Mouse (Mus musculus) forebrain, embryonic 15.5 days (tissue): ENCODE measurements around the gene Hnrnpa1. TPM values are rescaled to one million over a fixed set of nuclear protein-coding genes. Genes with fewer than 3 reads are reported as not detected.
A peak's percentile ranks its signal among the peaks of the same experiment; 100 is the strongest.

Experiments
- ATAC-seq: fragments of 200-750 bp; cut with Nextera tagmentation; replicated peaks from 2 replicates; pipeline ENCODE4 v1.8.0; 2017; ENCODE audit warnings: mild to moderate bottlenecking, moderate TSS enrichment, moderate library complexity
- H3K27ac ChIP-seq: fragments of 300-500 bp; sonication (generic); replicated peaks from 2 replicates; pipeline ENCODE4 v1.5.1; 2015; ENCODE audit warnings: mild to moderate bottlenecking, inconsistent platforms
- H3K27me3 ChIP-seq: fragments of 300-500 bp; sonication (generic); 2 replicates; pipeline ENCODE4 v1.6.1; 2015; ENCODE audit warnings: inconsistent platforms
- H3K36me3 ChIP-seq: fragments of 300-500 bp; sonication (generic); 2 replicates; pipeline ENCODE4 v1.6.1; 2015; ENCODE audit warnings: mild to moderate bottlenecking, inconsistent platforms
- H3K4me1 ChIP-seq: fragments of 300-500 bp; sonication (generic); 2 replicates; pipeline ENCODE4 v1.6.1; 2015; ENCODE audit warnings: inconsistent platforms
- H3K4me2 ChIP-seq: fragments of 300-500 bp; sonication (generic); replicated peaks from 2 replicates; pipeline ENCODE4 v1.6.1; 2015; ENCODE audit warnings: mild to moderate bottlenecking, inconsistent platforms
- H3K4me3 ChIP-seq: fragments of 300-500 bp; sonication (generic); 2 replicates; pipeline ENCODE4 v1.5.1; 2015; ENCODE audit warnings: mild to moderate bottlenecking, inconsistent platforms
- H3K9ac ChIP-seq: fragments of 300-500 bp; sonication (generic); replicated peaks from 2 replicates; pipeline ENCODE4 v1.6.1; 2015; ENCODE audit warnings: mild to moderate bottlenecking, inconsistent platforms
- H3K9me3 ChIP-seq: fragments of 300-500 bp; sonication (generic); 2 replicates; pipeline ENCODE4 v1.6.1; 2016; ENCODE audit warnings: inconsistent platforms
- WGBS: fragments of 180-500 bp; shearing (Covaris S2); methylation state at CpG from one replicate; pipeline ENCODE4 v1.1.7; 2015; ENCODE audit warnings: mixed read lengths; 5-methylcytosine and 5-hydroxymethylcytosine counted together
- polyA plus RNA-seq: library from polyadenylated mRNA; unstranded; fragments of >200 nt; fragmentation: Nextera tagmentation; extraction: Ambion mirVana; gene quantifications from 2 replicates; pipeline ENCODE4 v1.2.1, GENCODE M21; 2015

The Hnrnpa1 gene
- 995 and 1,028 TPM in 2 replicates for polyA plus RNA-seq

DNA sequence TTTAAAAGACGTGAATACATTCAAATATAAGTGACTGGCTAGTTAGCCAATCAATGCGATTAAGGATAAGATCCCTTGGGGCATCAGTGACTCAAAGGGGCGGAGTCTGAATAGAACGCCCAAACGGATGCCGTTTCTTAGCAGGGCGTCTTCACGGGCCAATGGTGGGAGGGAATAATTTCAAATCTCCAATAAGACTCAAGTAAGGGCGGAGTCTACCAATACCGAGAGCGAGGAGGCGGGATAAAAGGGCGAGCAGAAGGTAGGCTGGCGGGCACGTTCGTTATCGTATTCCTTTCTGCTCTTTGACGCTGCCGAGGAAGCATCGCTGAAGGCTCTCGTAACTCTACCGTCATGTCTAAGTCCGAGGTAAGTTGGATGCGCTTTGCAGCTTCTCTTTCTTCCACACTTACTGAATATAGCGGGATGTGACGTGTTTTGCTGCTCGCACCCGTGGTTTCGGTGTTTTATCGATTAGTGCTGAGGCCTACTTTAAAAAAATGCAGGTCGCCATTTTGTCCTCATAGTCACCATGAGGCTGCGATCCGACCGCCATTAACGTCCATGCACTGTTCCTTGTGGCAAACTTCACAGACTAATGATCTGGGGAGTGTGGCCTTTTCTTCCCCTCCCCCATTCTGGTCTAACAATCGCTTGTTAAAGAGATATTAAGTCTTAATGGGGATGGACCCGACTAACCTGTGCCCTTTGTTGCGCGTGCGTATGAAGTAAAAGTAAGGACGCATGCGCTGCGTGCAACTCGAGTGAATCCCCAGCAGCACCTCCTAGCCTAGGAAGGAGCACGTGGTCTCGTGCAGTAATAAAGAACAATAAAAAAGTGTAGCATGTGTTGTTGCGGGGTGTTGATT is at the start of gene Hnrnpa1:
TSS of gene Hnrnpa1 (plus strand) at position 273 of the 869 bp plus-strand sequence.
- H3K36me3 ChIP-seq, result peaks cover 38% of the 10 kb centered on the region
- ATAC-seq, result peak; percentile 94
- H3K27me3 ChIP-seq, result no peaks in the 10 kb centered on the region
- H3K9ac ChIP-seq, result peak within 1 kb of the TSS; percentile 87
- no peaks in the 10 kb centered on the region for H3K9me3 ChIP-seq
- peak within 1 kb of the TSS; percentile 96 for H3K27ac ChIP-seq
- peak within 1 kb of the TSS; percentile 83 for H3K4me3 ChIP-seq
- peak within 1 kb of the TSS; percentile 88 for H3K4me2 ChIP-seq
- H3K4me1 ChIP-seq, result peaks cover 59% of the 10 kb centered on the region
- WGBS, result under 1% methylated on average over 47 of the region's 47 CpGs

DNA sequence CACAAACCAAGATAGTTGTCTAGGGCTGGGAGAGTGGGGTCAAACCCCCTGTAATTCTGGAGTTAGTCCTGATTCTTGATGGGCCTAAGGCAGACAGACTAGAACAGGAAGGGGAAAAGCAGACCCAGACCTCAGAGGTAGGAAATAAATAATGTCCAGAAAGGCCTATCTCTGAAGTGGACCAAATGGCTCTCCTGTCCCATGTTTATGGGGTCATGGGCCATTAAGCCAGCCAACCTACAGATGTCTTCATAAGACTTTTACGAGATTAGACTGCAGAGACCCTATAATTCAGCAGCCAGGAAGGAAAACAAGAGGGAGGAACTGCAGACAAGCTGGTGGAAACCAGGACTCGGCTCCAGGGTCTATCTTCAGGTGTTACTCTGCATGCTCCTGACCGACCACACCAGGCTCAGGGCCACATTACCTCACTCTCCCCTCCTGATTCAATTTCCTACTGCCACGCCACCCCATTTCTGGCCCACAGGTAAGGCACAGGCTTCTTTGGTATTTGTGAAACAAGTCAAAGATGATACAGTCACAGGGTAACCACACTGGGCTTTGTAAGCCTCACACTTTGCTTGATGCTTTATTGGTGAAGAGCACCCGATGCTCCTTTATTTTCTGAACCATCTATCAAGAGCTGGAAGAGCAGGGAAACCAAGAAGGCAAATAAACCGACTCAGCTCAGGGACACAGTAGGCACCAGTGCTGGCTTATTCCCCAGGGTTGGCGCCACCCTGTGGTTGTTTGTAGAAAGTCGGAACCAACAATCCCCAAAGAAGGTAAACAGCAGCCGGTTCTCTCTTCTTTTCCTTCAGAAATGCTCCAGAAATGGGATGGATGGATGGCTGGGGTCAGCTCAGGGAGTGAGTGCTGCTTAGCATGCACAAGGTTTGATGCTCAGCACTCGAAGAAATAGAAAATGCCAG is 49.4 kb upstream of the Hnrnpa1 start:
- Histone ChIP-seq H3K4me2 (no peak overlapping the region), H3K4me1 (no peaks in the 10 kb centered on the region), H3K9ac (no peak overlapping the region), H3K4me3 (no peak overlapping the region), H3K27me3 (no peaks in the 10 kb centered on the region), H3K27ac (no peak overlapping the region), H3K9me3 (no peaks in the 10 kb centered on the region), H3K36me3 (peaks cover 33% of the 10 kb centered on the region)
- ATAC-seq, result no peak
- 64% methylated on average over 10 of the region's 10 CpGs for WGBS

DNA sequence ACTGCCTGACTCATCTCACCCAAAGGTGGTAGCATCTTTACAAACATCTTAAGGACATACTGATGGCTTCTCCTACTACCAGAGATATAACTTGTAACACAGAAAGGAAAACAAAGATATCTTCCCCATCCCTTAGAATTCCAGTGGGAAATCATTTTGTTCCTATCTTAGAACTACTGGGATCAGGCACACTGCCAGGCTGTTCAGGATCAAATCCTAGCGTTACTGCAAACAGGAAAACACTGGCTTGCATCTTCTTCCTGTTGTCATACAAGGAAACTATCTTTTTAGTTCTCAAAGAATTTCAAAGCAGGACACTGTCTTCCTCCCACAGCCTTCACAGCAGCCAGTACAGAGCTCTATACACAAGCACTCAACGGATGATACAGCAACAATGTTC is 46.6 kb upstream of the Hnrnpa1 start:
- no peak overlapping the region for H3K9ac ChIP-seq
- H3K4me2 ChIP-seq, result no peak overlapping the region
- no peak overlapping the region for H3K4me3 ChIP-seq
- H3K27ac ChIP-seq, result no peak overlapping the region
- ATAC-seq, result no peak
- peaks cover 9% of the 10 kb centered on the region; the same call in 1 of the 2 replicates for H3K4me1 ChIP-seq
- peaks cover 50% of the 10 kb centered on the region for H3K36me3 ChIP-seq
- no peaks in the 10 kb centered on the region for H3K9me3 ChIP-seq
- 86% methylated on average over 2 of the region's 2 CpGs for whole genome bisulfite sequencing
- H3K27me3 ChIP-seq, result no peaks in the 10 kb centered on the region

DNA sequence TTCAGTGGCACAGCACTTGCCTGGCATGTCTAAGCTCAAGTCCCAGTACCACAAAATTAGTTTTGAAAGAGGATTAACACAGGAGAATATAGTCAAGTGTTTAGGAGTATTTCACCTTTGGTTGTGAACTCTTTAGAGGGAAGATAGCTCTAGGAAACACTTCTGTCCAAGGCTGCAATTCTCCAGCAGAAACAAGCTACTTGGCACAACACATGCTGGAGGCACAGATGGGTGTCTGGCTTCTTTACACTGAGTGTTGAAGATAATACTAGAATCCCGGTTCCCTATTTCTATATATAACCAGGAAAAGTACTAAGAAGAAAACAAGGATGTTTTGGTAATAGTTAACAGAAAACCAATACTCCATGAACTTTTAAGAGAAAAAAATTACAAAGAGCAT is 43.4 kb upstream of the Hnrnpa1 start:
- H3K9ac ChIP-seq, result no peak overlapping the region
- H3K27ac ChIP-seq, result 0 out of 2 replicates have a peak overlapping the region, but pooled peaks have one; percentile 1
- no peaks in the 10 kb centered on the region for H3K9me3 ChIP-seq
- H3K36me3 ChIP-seq, result peaks cover 65% of the 10 kb centered on the region
- no peaks in the 10 kb centered on the region for H3K27me3 ChIP-seq
- H3K4me2 ChIP-seq, result no peak overlapping the region
- whole genome bisulfite sequencing, result 68% methylated on average over 1 of the region's 1 CpGs
- H3K4me3 ChIP-seq, result no peak overlapping the region
- ATAC-seq, result no peak
- peaks cover 9% of the 10 kb centered on the region; the same call in 1 of the 2 replicates for H3K4me1 ChIP-seq

DNA sequence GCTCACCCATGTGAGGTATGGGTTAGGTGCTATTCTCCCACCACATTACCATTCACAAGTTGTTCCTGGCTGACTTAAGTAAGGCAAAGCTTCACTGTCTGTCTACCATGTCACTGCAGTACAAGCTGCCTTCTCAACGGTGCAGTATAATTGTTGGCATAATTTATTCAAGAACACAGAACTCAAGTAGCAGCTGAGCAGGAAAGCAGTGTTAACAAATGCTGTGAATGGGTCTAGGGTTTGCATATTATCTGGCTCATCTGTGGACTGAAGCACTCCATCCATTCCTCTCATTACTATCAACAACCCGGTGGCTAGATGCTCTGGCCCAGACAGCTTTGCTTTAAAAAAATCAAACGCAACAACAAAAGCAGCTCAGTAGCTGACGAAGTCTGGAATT is 42.4 kb upstream of the Hnrnpa1 start:
- H3K4me1 ChIP-seq, result peaks cover 9% of the 10 kb centered on the region; the same call in 1 of the 2 replicates
- no peaks in the 10 kb centered on the region for H3K27me3 ChIP-seq
- no peak overlapping the region for H3K9ac ChIP-seq
- H3K4me2 ChIP-seq, result no peak overlapping the region
- H3K4me3 ChIP-seq, result no peak overlapping the region
- peak overlapping the region; percentile 35; the same call in 1 of the 2 replicates for H3K27ac ChIP-seq
- WGBS, result 57% methylated on average over 4 of the region's 4 CpGs
- peak; percentile 41; the same call in 1 of the 2 replicates for ATAC-seq
- H3K9me3 ChIP-seq, result no peaks in the 10 kb centered on the region
- peaks cover 59% of the 10 kb centered on the region for H3K36me3 ChIP-seq

DNA sequence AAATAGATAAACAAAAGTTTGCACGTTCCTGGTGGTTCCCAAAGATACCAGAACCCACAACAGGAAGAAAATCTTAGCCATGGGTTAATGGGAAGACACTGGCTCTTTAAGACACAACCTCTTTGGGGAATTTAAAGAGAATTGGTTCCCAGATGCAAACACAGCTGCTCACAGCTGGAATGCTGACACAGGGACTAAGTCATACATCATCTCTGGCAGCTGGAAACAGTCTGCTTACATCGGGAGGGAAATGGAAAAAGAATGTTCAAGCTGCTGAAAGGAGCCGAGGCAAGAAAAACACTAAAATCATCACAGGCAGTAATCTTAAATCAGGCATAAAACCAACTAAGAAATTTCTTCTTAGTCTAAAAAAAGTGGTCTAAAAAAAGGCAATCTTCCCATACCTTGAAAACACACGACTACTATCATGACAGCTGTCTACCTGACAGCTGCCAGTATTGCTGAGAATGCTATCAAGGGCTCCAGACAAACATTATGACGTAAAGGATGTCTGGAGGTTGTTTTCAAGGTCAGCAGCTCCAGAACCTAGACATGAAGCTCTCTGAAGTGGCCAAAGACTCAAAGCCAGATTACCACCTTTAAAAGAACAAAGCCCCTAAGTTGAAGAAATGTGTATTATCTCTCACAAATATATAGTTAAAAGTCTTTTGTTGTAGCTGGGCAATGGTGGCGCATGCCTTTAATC is 38.0 kb upstream of the Hnrnpa1 start:
- peak overlapping the region; percentile 46 for H3K27ac ChIP-seq
- H3K36me3 ChIP-seq, result peaks cover 55% of the 10 kb centered on the region
- WGBS, result 72% methylated on average over 6 of the region's 6 CpGs
- no peaks in the 10 kb centered on the region for H3K27me3 ChIP-seq
- no peak overlapping the region for H3K9ac ChIP-seq
- peaks cover 8% of the 10 kb centered on the region; the same call in 1 of the 2 replicates for H3K4me1 ChIP-seq
- no peaks in the 10 kb centered on the region for H3K9me3 ChIP-seq
- H3K4me2 ChIP-seq, result no peak overlapping the region
- no peak for ATAC-seq
- H3K4me3 ChIP-seq, result no peak overlapping the region

DNA sequence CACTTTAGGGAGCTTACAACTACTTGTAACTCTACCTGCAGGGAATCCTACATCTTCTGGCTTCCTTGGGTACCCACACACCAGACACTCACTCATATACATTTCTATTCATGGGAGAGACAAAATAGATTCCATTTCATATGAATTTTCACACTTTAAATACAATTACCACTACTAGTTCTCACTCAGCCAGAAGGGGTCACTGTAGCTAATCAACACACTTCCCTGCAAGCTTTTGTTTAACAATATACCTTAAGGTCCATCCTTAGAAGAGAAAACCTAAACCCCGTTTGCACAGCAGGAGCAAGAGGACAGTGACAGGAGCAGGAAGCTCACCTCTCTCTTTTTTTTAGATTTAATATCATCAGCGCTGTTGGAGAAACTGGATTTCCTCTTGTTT is 35.1 kb upstream of the Hnrnpa1 start:
- H3K9ac ChIP-seq, result no peak overlapping the region
- no peak overlapping the region for H3K4me3 ChIP-seq
- H3K27me3 ChIP-seq, result no peaks in the 10 kb centered on the region
- no peak for ATAC-seq
- H3K27ac ChIP-seq, result no peak overlapping the region
- H3K4me2 ChIP-seq, result no peak overlapping the region
- H3K9me3 ChIP-seq, result no peaks in the 10 kb centered on the region
- no peaks in the 10 kb centered on the region for H3K4me1 ChIP-seq
- peaks cover 54% of the 10 kb centered on the region for H3K36me3 ChIP-seq
- WGBS, result 63% methylated on average over 2 of the region's 2 CpGs

DNA sequence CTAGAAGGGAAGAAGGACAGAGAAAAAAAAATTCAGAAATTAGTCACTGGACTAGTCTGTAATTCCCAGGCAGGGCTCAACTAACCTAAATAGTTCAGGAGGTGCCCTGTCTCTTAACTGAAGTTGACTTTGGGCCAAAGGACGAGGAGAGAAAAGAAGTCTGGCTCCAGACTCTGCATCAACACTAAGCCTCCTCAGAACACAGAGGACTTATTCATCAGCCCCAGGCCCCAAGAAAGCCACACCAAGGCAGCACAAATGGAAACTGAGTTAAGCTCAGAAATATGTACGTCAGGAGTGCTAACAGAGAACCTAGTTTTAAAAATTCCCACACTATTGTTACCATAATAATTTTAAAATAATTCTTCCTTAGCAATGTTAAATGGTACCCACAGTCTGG is 26.1 kb upstream of the Hnrnpa1 start:
- peaks cover 33% of the 10 kb centered on the region for H3K36me3 ChIP-seq
- WGBS, result 1% methylated on average over 2 of the region's 2 CpGs
- H3K9me3 ChIP-seq, result no peaks in the 10 kb centered on the region
- peak overlapping the region; percentile 25 for H3K4me3 ChIP-seq
- H3K27ac ChIP-seq, result peak overlapping the region; percentile 61
- peaks cover 45% of the 10 kb centered on the region for H3K4me1 ChIP-seq
- no peak for ATAC-seq
- H3K4me2 ChIP-seq, result peak overlapping the region; percentile 37
- H3K27me3 ChIP-seq, result no peaks in the 10 kb centered on the region
- peak overlapping the region; percentile 6; the same call in 1 of the 2 replicates for H3K9ac ChIP-seq

DNA sequence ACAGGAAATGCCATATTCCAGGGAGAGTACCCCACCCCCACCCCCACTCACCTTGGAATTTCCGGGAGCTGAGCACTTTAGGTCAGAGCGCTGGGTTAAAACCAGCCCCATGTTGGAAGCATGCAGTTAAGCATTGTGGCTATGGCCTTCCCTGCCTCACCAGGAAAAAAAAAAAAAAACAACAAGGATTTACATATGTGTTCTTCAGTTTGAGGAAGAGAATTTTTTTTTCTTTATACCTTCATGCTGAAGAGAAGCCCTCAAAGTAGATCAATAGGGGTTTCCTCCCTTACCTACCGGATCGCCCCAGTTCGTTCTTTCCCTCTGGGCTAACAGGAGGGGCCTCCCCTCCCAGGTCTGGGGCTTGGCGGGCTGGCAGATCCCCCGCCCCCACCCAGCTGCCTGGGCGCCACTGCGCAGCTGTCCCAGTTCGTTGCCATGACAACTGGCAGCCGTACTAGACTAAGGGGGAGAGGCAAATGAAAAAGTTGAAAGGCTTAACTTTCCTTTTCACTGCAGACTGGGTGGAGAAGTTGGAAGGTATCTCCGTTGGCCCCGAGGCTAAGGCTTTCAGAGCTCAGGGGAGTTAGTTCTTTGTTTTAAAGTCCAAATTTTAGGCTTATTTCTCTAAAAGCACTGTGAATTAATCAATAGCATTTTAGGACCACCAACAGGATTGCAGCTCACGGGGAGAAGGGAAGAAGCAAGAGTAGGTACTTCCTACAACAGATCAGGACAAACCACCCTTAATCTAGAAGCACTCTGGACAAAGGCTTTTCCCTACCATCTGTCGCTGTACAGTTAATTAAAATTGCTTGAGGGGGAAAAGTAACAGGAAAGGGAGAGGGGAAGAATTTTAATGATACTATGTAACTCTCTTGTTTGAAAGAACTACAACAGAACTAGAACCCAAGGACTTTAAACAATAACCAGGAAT is 25.0 kb upstream of the Hnrnpa1 start:
- H3K27ac ChIP-seq, result peak overlapping the region; percentile 92
- WGBS, result under 1% methylated on average over 15 of the region's 15 CpGs

DNA sequence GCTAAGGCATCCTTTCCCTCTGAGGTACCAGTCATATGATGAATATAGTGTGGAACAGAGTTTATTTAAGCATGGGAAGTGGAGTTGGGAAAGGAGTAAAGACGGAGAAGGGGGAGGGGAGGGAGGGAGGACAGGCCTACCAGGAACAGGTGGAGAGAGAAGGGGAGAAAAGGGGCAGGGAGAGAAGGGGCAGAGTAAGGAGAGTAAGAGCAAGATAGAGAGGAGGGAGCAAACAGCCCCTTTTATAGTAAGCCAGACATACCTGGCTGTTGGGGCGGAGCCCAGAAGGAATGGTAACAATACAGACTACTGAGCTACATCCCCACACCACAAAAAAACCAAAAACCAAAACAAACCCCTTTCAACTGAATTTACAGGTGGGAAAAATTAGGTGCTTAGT is 24.2 kb upstream of the Hnrnpa1 start:
- WGBS, result 12% methylated on average over 2 of the region's 2 CpGs
- Histone ChIP-seq H3K4me1 (peaks cover 45% of the 10 kb centered on the region), H3K27me3 (no peaks in the 10 kb centered on the region), H3K4me3 (no peak overlapping the region), H3K4me2 (peak overlapping the region; percentile 58), H3K9ac (no peak overlapping the region), H3K9me3 (no peaks in the 10 kb centered on the region), H3K27ac (peak overlapping the region; percentile 92), H3K36me3 (peaks cover 18% of the 10 kb centered on the region)
- ATAC-seq, result no peak; the same call in 1 of the 2 replicates

More for the DNA sequence above, 25.0 kb upstream of the Hnrnpa1 start:
- peak; percentile 98 for ATAC-seq
- H3K9ac ChIP-seq, result peak overlapping the region; percentile 45
- H3K4me3 ChIP-seq, result peak overlapping the region; percentile 49
- no peaks in the 10 kb centered on the region for H3K9me3 ChIP-seq
- peaks cover 45% of the 10 kb centered on the region for H3K4me1 ChIP-seq
- H3K36me3 ChIP-seq, result peaks cover 25% of the 10 kb centered on the region
- no peaks in the 10 kb centered on the region for H3K27me3 ChIP-seq
- peak overlapping the region; percentile 58 for H3K4me2 ChIP-seq
